Mouse (Mus musculus): ENCODE data around the gene Fam3a. TPM values are rescaled to one million over a fixed set of nuclear protein-coding genes. Genes with fewer than 3 reads are reported as not detected.

The Fam3a gene
- polyA plus RNA-seq (2014; fragmentation: Nextera tagmentation; extraction: Ambion mirVana) = 26.7 and 27.6 TPM in 2 replicates

DNA sequence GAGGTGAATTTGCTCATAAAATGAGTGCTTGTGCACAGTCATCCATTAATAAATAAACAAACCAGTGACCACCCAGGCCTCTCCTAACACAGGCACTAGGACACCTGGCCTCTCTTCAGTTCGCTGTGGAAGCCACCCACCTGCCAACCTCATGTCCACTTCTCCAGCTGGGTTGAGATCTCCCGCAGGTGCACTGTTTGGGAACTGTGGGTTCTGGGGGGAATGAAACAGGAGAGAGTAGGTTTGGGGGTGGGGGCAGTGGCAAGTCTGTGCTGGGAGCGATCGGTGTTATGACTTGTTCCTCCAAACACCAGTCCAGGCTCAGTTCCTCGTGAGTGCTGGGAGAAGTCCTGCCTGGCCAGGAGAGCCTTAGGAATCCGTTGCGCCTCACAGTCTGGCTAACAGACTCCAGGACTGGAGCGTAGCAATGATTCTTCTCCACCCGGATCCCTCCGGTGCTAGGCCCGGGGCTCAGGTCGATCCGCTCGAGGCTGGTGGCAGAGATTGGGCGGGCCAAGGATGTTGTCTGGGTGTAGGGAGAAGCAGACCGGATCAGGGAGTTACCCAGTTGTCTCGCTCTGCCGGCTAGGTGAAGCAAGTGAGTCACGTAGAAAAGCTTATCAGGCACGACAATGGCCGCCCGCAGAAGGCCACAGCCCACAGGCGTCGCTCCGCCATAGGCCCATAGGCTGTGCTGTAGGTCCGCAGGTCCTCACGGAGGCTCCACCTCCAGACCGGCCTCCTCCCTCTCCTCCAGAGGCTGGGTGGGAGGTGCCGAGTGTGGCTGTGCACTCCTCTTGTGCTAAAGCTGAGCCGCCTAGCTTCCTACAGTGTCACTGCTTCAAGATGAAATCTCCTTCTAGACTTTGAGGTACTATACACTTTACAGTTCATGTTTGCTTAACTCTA, at the start of gene Fam3a, which contains the start of gene Ikbkg:
Fam3a (minus strand) TSS at position 738 of the 909 bp plus-strand sequence.
Ikbkg (plus strand) TSS at position 756 of the 909 bp plus-strand sequence.
- peak; percentile 86 for DNase-seq (ENCODE audit: low spot score)
- Histone ChIP-seq H3K9me3 (replicated peaks; ENCODE audit: control insufficient read depth, low read length) (no peaks in the 10 kb centered on the region), H3K4me1 (ENCODE audit: control insufficient read depth, insufficient read depth, low read length) (no peaks in the 10 kb centered on the region), H3K9ac (replicated peaks; ENCODE audit: low read length) (peak within 1 kb of the TSS; percentile 84), H3K4me2 (ENCODE audit: low read depth, low read length) (peak within 1 kb of the TSS; percentile 61), H3K27ac (replicated peaks; ENCODE audit: low read depth, low read length) (no peak within 1 kb of the TSS; the same call in 1 of the 2 replicates), H3K4me3 (ENCODE audit: low read depth, low read length) (peak within 1 kb of the TSS; percentile 48), H3K36me3 (replicated peaks; ENCODE audit: control insufficient read depth, insufficient read depth, low read depth, low read length) (no peaks in the 10 kb centered on the region), H3K27me3 (ENCODE audit: control insufficient read depth, insufficient read depth, low read length) (no peaks in the 10 kb centered on the region)
- 17% methylated on average over 28 of the region's 30 CpGs for WGBS
- ATAC-seq (replicated peaks; ENCODE audit: insufficient number of reproducible peaks, low FRiP score, low TSS enrichment, low read depth) = peak; percentile 99

- no peaks in the 10 kb centered on the region for H3K27me3 ChIP-seq (ENCODE audit: control insufficient read depth, insufficient read depth, low read length)
- 17% methylated on average over 22 of the region's 22 CpGs for WGBS
- ATAC-seq (replicated peaks; ENCODE audit: insufficient number of reproducible peaks, low FRiP score, low TSS enrichment, low read depth) = peak; percentile 55
- H3K36me3 ChIP-seq (replicated peaks; ENCODE audit: control insufficient read depth, insufficient read depth, low read depth, low read length) = no peaks in the 10 kb centered on the region
- peak; percentile 86 for DNase-seq (ENCODE audit: low spot score)
- H3K4me1 ChIP-seq (ENCODE audit: control insufficient read depth, insufficient read depth, low read length) = no peaks in the 10 kb centered on the region
- H3K27ac ChIP-seq (replicated peaks; ENCODE audit: low read depth, low read length) = peak overlapping the region; percentile 56
- no peaks in the 10 kb centered on the region for H3K9me3 ChIP-seq (replicated peaks; ENCODE audit: control insufficient read depth, low read length)
- peak overlapping the region; percentile 43 for H3K4me3 ChIP-seq (ENCODE audit: low read depth, low read length)
- H3K4me2 ChIP-seq (ENCODE audit: low read depth, low read length) = peak overlapping the region; percentile 41
- peak overlapping the region; percentile 59 for H3K9ac ChIP-seq (replicated peaks; ENCODE audit: low read length)
Measured at GRCm38 (mm10) chrX:74429290-74429821, 36.3 kb upstream of the Fam3a start.

- WGBS = 22% methylated on average over 24 of the region's 25 CpGs
- DNase-seq (ENCODE audit: low spot score) (peak; percentile 88), ATAC-seq (replicated peaks; ENCODE audit: insufficient number of reproducible peaks, low FRiP score, low TSS enrichment, low read depth) (peak; percentile 91)
- Histone ChIP-seq H3K27me3 (ENCODE audit: control insufficient read depth, insufficient read depth, low read length) (no peaks in the 10 kb centered on the region), H3K9ac (replicated peaks; ENCODE audit: low read length) (peak within 1 kb of the TSS; percentile 59), H3K27ac (replicated peaks; ENCODE audit: low read depth, low read length) (peak within 1 kb of the TSS; percentile 56), H3K4me2 (ENCODE audit: low read depth, low read length) (peak within 1 kb of the TSS; percentile 41), H3K9me3 (replicated peaks; ENCODE audit: control insufficient read depth, low read length) (no peaks in the 10 kb centered on the region), H3K4me1 (ENCODE audit: control insufficient read depth, insufficient read depth, low read length) (no peaks in the 10 kb centered on the region), H3K36me3 (replicated peaks; ENCODE audit: control insufficient read depth, insufficient read depth, low read depth, low read length) (no peaks in the 10 kb centered on the region), H3K4me3 (ENCODE audit: low read depth, low read length) (peak within 1 kb of the TSS; percentile 43)
Measured at GRCm38 (mm10) chrX:74428826-74429276, 35.8 kb upstream of the Fam3a start, which contains the start of gene G6pdx. G6pdx (minus strand) TSS chrX:74429194.

GRCm38 (mm10) chrX:74428146-74428825, 35.2 kb upstream of the Fam3a start:
- Histone ChIP-seq H3K4me1 (ENCODE audit: control insufficient read depth, insufficient read depth, low read length) (no peaks in the 10 kb centered on the region), H3K27me3 (ENCODE audit: control insufficient read depth, insufficient read depth, low read length) (no peaks in the 10 kb centered on the region), H3K27ac (replicated peaks; ENCODE audit: low read depth, low read length) (no peak overlapping the region), H3K9me3 (replicated peaks; ENCODE audit: control insufficient read depth, low read length) (no peaks in the 10 kb centered on the region), H3K36me3 (replicated peaks; ENCODE audit: control insufficient read depth, insufficient read depth, low read depth, low read length) (no peaks in the 10 kb centered on the region), H3K4me2 (ENCODE audit: low read depth, low read length) (peak overlapping the region; percentile 39), H3K9ac (replicated peaks; ENCODE audit: low read length) (peak overlapping the region; percentile 53), H3K4me3 (ENCODE audit: low read depth, low read length) (peak overlapping the region; percentile 43)
- peak; percentile 30 for DNase-seq (ENCODE audit: low spot score)
- 18% methylated on average over 35 of the region's 35 CpGs for WGBS
- ATAC-seq (replicated peaks; ENCODE audit: insufficient number of reproducible peaks, low FRiP score, low TSS enrichment, low read depth) = peak; percentile 21; the same call in 1 of the 2 replicates

- DNase-seq (ENCODE audit: low spot score) = no peak
- H3K4me3 ChIP-seq (ENCODE audit: low read depth, low read length) = no peak overlapping the region
- ATAC-seq (replicated peaks; ENCODE audit: insufficient number of reproducible peaks, low FRiP score, low TSS enrichment, low read depth) = no peak
Measured at GRCm38 (mm10) chrX:74427116-74427515, 34.0 kb upstream of the Fam3a start.

DNA sequence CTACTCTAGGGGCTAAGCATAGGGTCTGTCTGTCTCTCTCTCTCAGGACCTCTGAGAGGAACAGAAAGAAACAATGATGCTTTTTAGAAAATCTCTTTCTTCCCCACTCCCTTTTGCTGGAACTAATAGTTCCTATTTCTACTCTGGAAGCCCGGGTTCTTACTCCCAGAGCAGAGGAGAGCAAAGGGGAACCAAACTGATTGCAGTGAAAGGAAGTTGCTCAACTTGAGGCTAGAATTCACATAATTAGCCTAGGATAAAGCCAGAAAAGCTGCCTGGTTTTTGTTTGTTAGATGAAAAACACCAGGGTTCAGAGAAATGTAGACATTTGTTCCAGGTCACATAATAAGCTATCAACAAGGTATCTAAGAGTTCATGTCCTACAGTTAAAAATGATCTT, 33.2 kb upstream of the Fam3a start:
- no peak for DNase-seq (ENCODE audit: low spot score)
- 73% methylated on average over 1 of the region's 1 CpGs for WGBS
- no peak for ATAC-seq (replicated peaks; ENCODE audit: insufficient number of reproducible peaks, low FRiP score, low TSS enrichment, low read depth)
- Histone ChIP-seq H3K9me3 (replicated peaks; ENCODE audit: control insufficient read depth, low read length) (no peaks in the 10 kb centered on the region), H3K27me3 (ENCODE audit: control insufficient read depth, insufficient read depth, low read length) (no peaks in the 10 kb centered on the region), H3K27ac (replicated peaks; ENCODE audit: low read depth, low read length) (no peak overlapping the region), H3K9ac (replicated peaks; ENCODE audit: low read length) (no peak overlapping the region), H3K4me3 (ENCODE audit: low read depth, low read length) (no peak overlapping the region), H3K4me2 (ENCODE audit: low read depth, low read length) (no peak overlapping the region), H3K4me1 (ENCODE audit: control insufficient read depth, insufficient read depth, low read length) (no peaks in the 10 kb centered on the region), H3K36me3 (replicated peaks; ENCODE audit: control insufficient read depth, insufficient read depth, low read depth, low read length) (no peaks in the 10 kb centered on the region)

More at GRCm38 (mm10) chrX:74427116-74427515, 34.0 kb upstream of the Fam3a start:
- Histone ChIP-seq H3K4me1 (ENCODE audit: control insufficient read depth, insufficient read depth, low read length) (no peaks in the 10 kb centered on the region), H3K4me2 (ENCODE audit: low read depth, low read length) (no peak overlapping the region), H3K9me3 (replicated peaks; ENCODE audit: control insufficient read depth, low read length) (no peaks in the 10 kb centered on the region), H3K9ac (replicated peaks; ENCODE audit: low read length) (no peak overlapping the region), H3K36me3 (replicated peaks; ENCODE audit: control insufficient read depth, insufficient read depth, low read depth, low read length) (no peaks in the 10 kb centered on the region), H3K27ac (replicated peaks; ENCODE audit: low read depth, low read length) (no peak overlapping the region), H3K27me3 (ENCODE audit: control insufficient read depth, insufficient read depth, low read length) (no peaks in the 10 kb centered on the region)
- WGBS = 75% methylated on average over 3 of the region's 3 CpGs

DNA sequence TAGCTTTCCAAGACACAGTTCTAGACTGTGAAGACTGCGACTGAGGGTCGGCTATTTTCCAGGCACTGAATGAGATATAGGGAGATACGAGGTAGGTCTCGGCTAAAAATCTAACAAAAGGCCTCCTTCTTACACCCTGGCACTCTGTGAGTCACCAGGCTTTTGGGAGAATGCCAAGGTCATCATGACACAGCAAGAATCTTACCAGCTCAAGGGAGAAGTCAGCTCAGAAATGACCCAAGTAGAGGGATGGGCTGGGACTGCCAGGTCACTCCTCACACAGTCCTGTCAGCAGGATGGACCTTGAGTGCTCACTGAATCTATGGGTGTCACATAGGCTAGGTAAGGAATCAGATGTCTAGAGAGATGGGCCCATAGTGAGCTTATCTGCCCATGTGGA, 32.1 kb upstream of the Fam3a start:
- no peaks in the 10 kb centered on the region for H3K36me3 ChIP-seq (replicated peaks; ENCODE audit: control insufficient read depth, insufficient read depth, low read depth, low read length)
- H3K4me2 ChIP-seq (ENCODE audit: low read depth, low read length) = no peak overlapping the region
- ATAC-seq (replicated peaks; ENCODE audit: insufficient number of reproducible peaks, low FRiP score, low TSS enrichment, low read depth) (no peak), DNase-seq (ENCODE audit: low spot score) (no peak)
- H3K9me3 ChIP-seq (replicated peaks; ENCODE audit: control insufficient read depth, low read length) = no peaks in the 10 kb centered on the region
- H3K9ac ChIP-seq (replicated peaks; ENCODE audit: low read length) = no peak overlapping the region
- 98% methylated on average over 4 of the region's 4 CpGs for WGBS
- no peak overlapping the region for H3K4me3 ChIP-seq (ENCODE audit: low read depth, low read length)
- H3K4me1 ChIP-seq (ENCODE audit: control insufficient read depth, insufficient read depth, low read length) = no peaks in the 10 kb centered on the region
- no peak overlapping the region for H3K27ac ChIP-seq (replicated peaks; ENCODE audit: low read depth, low read length)
- H3K27me3 ChIP-seq (ENCODE audit: control insufficient read depth, insufficient read depth, low read length) = no peaks in the 10 kb centered on the region
